Mouse (Mus musculus) embryonic facial prominence, embryonic 13.5 days (tissue): Measurements from ENCODE around the gene Iqsec1. TPM values are rescaled to one million over a fixed set of nuclear protein-coding genes. Genes with fewer than 3 reads are reported as not detected.

Source experiments
- ATAC-seq: fragments of 200-750 bp; cut with Nextera tagmentation; 2 replicates; pipeline ENCODE4 v1.8.0; 2017; ENCODE audit warnings: low read depth; ENCODE audit not compliant: insufficient number of reproducible peaks, insufficient read depth, low FRiP score, low TSS enrichment
- H3K27ac ChIP-seq: fragments of 300-500 bp; sonication (generic); 2 replicates; pipeline ENCODE4 v1.5.1; 2015; ENCODE audit warnings: moderate library complexity, mild to moderate bottlenecking, inconsistent platforms
- H3K27me3 ChIP-seq: fragments of 300-500 bp; sonication (generic); 2 replicates; pipeline ENCODE4 v1.6.1; 2015; ENCODE audit warnings: mild to moderate bottlenecking, inconsistent platforms
- H3K36me3 ChIP-seq: fragments of 300-500 bp; sonication (generic); 2 replicates; pipeline ENCODE4 v1.6.1; 2015; ENCODE audit warnings: mild to moderate bottlenecking, inconsistent platforms
- H3K4me1 ChIP-seq: fragments of 300-500 bp; sonication (generic); 2 replicates; pipeline ENCODE4 v1.6.1; 2015; ENCODE audit warnings: inconsistent platforms
- H3K4me2 ChIP-seq: fragments of 300-500 bp; sonication (generic); 2 replicates; pipeline ENCODE4 v1.6.1; 2015; ENCODE audit warnings: moderate library complexity, mild to moderate bottlenecking, inconsistent platforms
- H3K4me3 ChIP-seq: fragments of 300-500 bp; sonication (generic); 2 replicates; pipeline ENCODE4 v1.5.1; 2015; ENCODE audit warnings: mild to moderate bottlenecking, inconsistent platforms
- H3K9ac ChIP-seq: fragments of 300-500 bp; sonication (generic); 2 replicates; pipeline ENCODE4 v1.6.1; 2015; ENCODE audit warnings: mild to moderate bottlenecking, inconsistent platforms
- H3K9me3 ChIP-seq: fragments of 300-500 bp; sonication (generic); 2 replicates; pipeline ENCODE4 v1.6.1; 2016; ENCODE audit warnings: inconsistent platforms
- WGBS: fragments of 180-500 bp; shearing (Covaris S2); methylation state at CpG from one replicate; pipeline ENCODE4 v1.1.7; 2015; ENCODE audit warnings: mixed read lengths; 5-methylcytosine and 5-hydroxymethylcytosine counted together
- polyA plus RNA-seq: library from polyadenylated mRNA; unstranded; fragments of >200 nt; fragmentation: Nextera tagmentation; extraction: Ambion mirVana; gene quantifications from 2 replicates; pipeline ENCODE4 v1.2.1, GENCODE M21; 2015

Iqsec1 gene
- polyA plus RNA-seq, 1 experiment from 2014 or later, result 11.6 TPM

GRCm38 (mm10) chr6:90692404-90692803 lies 296.1 kb downstream of the Iqsec1 start:
- peaks cover 14% of the 10 kb centered on the region; the same call in 1 of the 2 replicates for H3K4me1 ChIP-seq
- H3K4me2 ChIP-seq, result no peak overlapping the region
- ATAC-seq, result no peak
- WGBS, result 88% methylated on average over 2 of the region's 2 CpGs
- no peak overlapping the region for H3K27ac ChIP-seq
- H3K4me3 ChIP-seq, result no peak overlapping the region
- H3K9ac ChIP-seq, result no peak overlapping the region
- H3K36me3 ChIP-seq, result peaks cover 76% of the 10 kb centered on the region
- H3K27me3 ChIP-seq, result no peaks in the 10 kb centered on the region
- H3K9me3 ChIP-seq, result no peaks in the 10 kb centered on the region

- Histone ChIP-seq H3K36me3 (peaks cover 81% of the 10 kb centered on the region), H3K4me3 (no peak overlapping the region)
- 86% methylated on average over 2 of the region's 2 CpGs for WGBS
Observed at GRCm38 (mm10) chr6:90691935-90692334, 296.6 kb downstream of the Iqsec1 start.

GRCm38 (mm10) chr6:90689500-90689899 lies 299.0 kb downstream of the Iqsec1 start:
- H3K9me3 ChIP-seq, result no peaks in the 10 kb centered on the region
- H3K9ac ChIP-seq, result no peak overlapping the region
- H3K27ac ChIP-seq, result no peak overlapping the region
- no peak overlapping the region for H3K4me2 ChIP-seq
- WGBS, result 88% methylated on average over 10 of the region's 10 CpGs
- no peak overlapping the region for H3K4me3 ChIP-seq
- no peaks in the 10 kb centered on the region for H3K27me3 ChIP-seq
- H3K4me1 ChIP-seq, result peaks cover 27% of the 10 kb centered on the region
- no peak for ATAC-seq
- H3K36me3 ChIP-seq, result peaks cover 95% of the 10 kb centered on the region

More at GRCm38 (mm10) chr6:90691935-90692334, 296.6 kb downstream of the Iqsec1 start:
- H3K9me3 ChIP-seq, result no peaks in the 10 kb centered on the region
- ATAC-seq, result no peak
- no peak overlapping the region for H3K9ac ChIP-seq
- H3K27me3 ChIP-seq, result no peaks in the 10 kb centered on the region
- no peak overlapping the region for H3K27ac ChIP-seq
- peaks cover 14% of the 10 kb centered on the region; the same call in 1 of the 2 replicates for H3K4me1 ChIP-seq
- H3K4me2 ChIP-seq, result no peak overlapping the region

- H3K36me3 ChIP-seq, result peaks cover 95% of the 10 kb centered on the region
- ATAC-seq, result no peak
- H3K27me3 ChIP-seq, result no peaks in the 10 kb centered on the region
- no peaks in the 10 kb centered on the region for H3K9me3 ChIP-seq
- 72% methylated on average over 3 of the region's 3 CpGs for WGBS
- peaks cover 33% of the 10 kb centered on the region for H3K4me1 ChIP-seq
- no peak overlapping the region for H3K9ac ChIP-seq
- no peak overlapping the region for H3K4me3 ChIP-seq
- no peak overlapping the region for H3K27ac ChIP-seq
- no peak overlapping the region for H3K4me2 ChIP-seq
Observed at GRCm38 (mm10) chr6:90688742-90689141, 299.7 kb downstream of the Iqsec1 start.

GRCm38 (mm10) chr6:90688003-90688402 lies 300.5 kb downstream of the Iqsec1 start:
- Histone ChIP-seq H3K9me3 (no peaks in the 10 kb centered on the region), H3K4me2 (no peak overlapping the region), H3K9ac (no peak overlapping the region), H3K4me1 (peaks cover 33% of the 10 kb centered on the region), H3K4me3 (no peak overlapping the region), H3K27ac (no peak overlapping the region), H3K36me3 (peaks cover 90% of the 10 kb centered on the region), H3K27me3 (no peaks in the 10 kb centered on the region)
- ATAC-seq, result no peak
- 96% methylated on average over 6 of the region's 6 CpGs for WGBS

GRCm38 (mm10) chr6:90686812-90687211 lies 301.7 kb downstream of the Iqsec1 start:
- Histone ChIP-seq H3K4me2 (no peak overlapping the region), H3K27ac (no peak overlapping the region), H3K4me3 (no peak overlapping the region), H3K4me1 (peaks cover 33% of the 10 kb centered on the region), H3K9ac (no peak overlapping the region), H3K27me3 (no peaks in the 10 kb centered on the region), H3K36me3 (peaks cover 82% of the 10 kb centered on the region), H3K9me3 (no peaks in the 10 kb centered on the region)
- no peak for ATAC-seq
- 79% methylated on average over 1 of the region's 1 CpGs for WGBS

- H3K9me3 ChIP-seq, result no peaks in the 10 kb centered on the region
- H3K9ac ChIP-seq, result no peak overlapping the region
- H3K4me2 ChIP-seq, result no peak overlapping the region
- H3K27ac ChIP-seq, result no peak overlapping the region
- H3K4me3 ChIP-seq, result no peak overlapping the region
- peaks cover 75% of the 10 kb centered on the region for H3K36me3 ChIP-seq
- no peaks in the 10 kb centered on the region for H3K27me3 ChIP-seq
- 90% methylated on average over 3 of the region's 3 CpGs for WGBS
- peaks cover 25% of the 10 kb centered on the region for H3K4me1 ChIP-seq
- ATAC-seq, result no peak
Observed at GRCm38 (mm10) chr6:90683831-90684532, 304.5 kb downstream of the Iqsec1 start.

- ATAC-seq, result no peak
- no peak overlapping the region for H3K9ac ChIP-seq
- no peaks in the 10 kb centered on the region for H3K9me3 ChIP-seq
- no peak overlapping the region for H3K4me3 ChIP-seq
- peaks cover 76% of the 10 kb centered on the region for H3K36me3 ChIP-seq
- no peak overlapping the region for H3K27ac ChIP-seq
- no peak overlapping the region for H3K4me2 ChIP-seq
- H3K27me3 ChIP-seq, result no peaks in the 10 kb centered on the region
- WGBS, result 85% methylated on average over 12 of the region's 12 CpGs
- peaks cover 15% of the 10 kb centered on the region for H3K4me1 ChIP-seq
Observed at GRCm38 (mm10) chr6:90680401-90680800, 308.1 kb downstream of the Iqsec1 start.

- H3K9me3 ChIP-seq, result no peaks in the 10 kb centered on the region
- WGBS, result 77% methylated on average over 4 of the region's 4 CpGs
- peaks cover 77% of the 10 kb centered on the region for H3K36me3 ChIP-seq
Observed at GRCm38 (mm10) chr6:90678759-90679158, 309.7 kb downstream of the Iqsec1 start.

GRCm38 (mm10) chr6:90668693-90669092 lies 319.8 kb downstream of the Iqsec1 start:
- no peaks in the 10 kb centered on the region for H3K9me3 ChIP-seq
- H3K4me1 ChIP-seq, result no peaks in the 10 kb centered on the region
- no peak overlapping the region for H3K9ac ChIP-seq
- H3K27ac ChIP-seq, result no peak overlapping the region
- peaks cover 100% of the 10 kb centered on the region for H3K36me3 ChIP-seq
- no peaks in the 10 kb centered on the region for H3K27me3 ChIP-seq
- no peak for ATAC-seq
- WGBS, result 87% methylated on average over 9 of the region's 9 CpGs
- H3K4me2 ChIP-seq, result no peak overlapping the region
- H3K4me3 ChIP-seq, result no peak overlapping the region

More at GRCm38 (mm10) chr6:90678759-90679158, 309.7 kb downstream of the Iqsec1 start:
- no peaks in the 10 kb centered on the region for H3K4me1 ChIP-seq
- H3K27me3 ChIP-seq, result no peaks in the 10 kb centered on the region
- H3K4me3 ChIP-seq, result no peak overlapping the region
- ATAC-seq, result no peak
- no peak overlapping the region for H3K9ac ChIP-seq
- H3K27ac ChIP-seq, result 0 out of 2 replicates have a peak overlapping the region, but pooled peaks have one; percentile 39
- H3K4me2 ChIP-seq, result no peak overlapping the region

- Histone ChIP-seq H3K9ac (no peak overlapping the region), H3K27ac (0 out of 2 replicates have a peak overlapping the region, but pooled peaks have one; percentile 39), H3K36me3 (peaks cover 83% of the 10 kb centered on the region)
Observed at GRCm38 (mm10) chr6:90663736-90664135, 324.7 kb downstream of the Iqsec1 start.

GRCm38 (mm10) chr6:90662148-90662547 lies 326.3 kb downstream of the Iqsec1 start:
- WGBS, result 97% methylated on average over 5 of the region's 5 CpGs
- Histone ChIP-seq H3K4me3 (no peak overlapping the region), H3K4me1 (peaks cover 9% of the 10 kb centered on the region; the same call in 1 of the 2 replicates), H3K4me2 (no peak overlapping the region), H3K27me3 (no peaks in the 10 kb centered on the region), H3K27ac (no peak overlapping the region), H3K36me3 (peaks cover 67% of the 10 kb centered on the region), H3K9me3 (no peaks in the 10 kb centered on the region), H3K9ac (no peak overlapping the region)
- ATAC-seq, result no peak; the same call in 1 of the 2 replicates

More at GRCm38 (mm10) chr6:90663736-90664135, 324.7 kb downstream of the Iqsec1 start:
- Histone ChIP-seq H3K4me1 (peaks cover 9% of the 10 kb centered on the region; the same call in 1 of the 2 replicates), H3K9me3 (no peaks in the 10 kb centered on the region), H3K4me2 (no peak overlapping the region), H3K4me3 (no peak overlapping the region), H3K27me3 (no peaks in the 10 kb centered on the region)
- ATAC-seq, result no peak
- 84% methylated on average over 11 of the region's 11 CpGs for WGBS
